Mouse (Mus musculus) kidney, adult 9 months (tissue): Measurements from ENCODE around the gene Gm10309.
"Not testable (repeated sequence)": the region's sequence is repeated elsewhere in the genome, so short reads cannot be mapped to it uniquely, and the experiment has no call there.

Experiments used
- DNase-seq: peaks from one replicate; pipeline ENCODE4 v3.0.0; 2022

The Gm10309 gene

DNA sequence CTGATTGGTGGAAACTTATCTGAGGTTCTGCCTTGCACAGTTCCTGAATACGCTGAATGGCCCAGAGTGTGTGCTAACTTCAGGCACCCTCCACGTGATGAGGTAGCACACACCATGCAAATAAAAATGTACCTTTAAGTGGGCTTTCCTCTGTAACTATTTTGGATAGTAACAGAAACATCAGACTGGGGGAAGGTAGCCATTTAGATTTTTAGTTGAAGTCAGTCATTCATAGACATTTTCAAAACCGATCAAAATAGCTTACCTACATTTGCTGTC, 3.1 kb upstream of the Gm10309 start:
- no peak for DNase-seq

- DNase-seq, result peak; percentile 70
Measured at GRCm38 (mm10) chr17:86507342-86508211, 2.5 kb upstream of the Gm10309 start.

GRCm38 (mm10) chr17:86506881-86507280, 1.8 kb upstream of the Gm10309 start:
- DNase-seq, result no peak

- DNase-seq, result no peak
Measured at GRCm38 (mm10) chr17:86503208-86503897, 1.7 kb downstream of the Gm10309 start.

DNA sequence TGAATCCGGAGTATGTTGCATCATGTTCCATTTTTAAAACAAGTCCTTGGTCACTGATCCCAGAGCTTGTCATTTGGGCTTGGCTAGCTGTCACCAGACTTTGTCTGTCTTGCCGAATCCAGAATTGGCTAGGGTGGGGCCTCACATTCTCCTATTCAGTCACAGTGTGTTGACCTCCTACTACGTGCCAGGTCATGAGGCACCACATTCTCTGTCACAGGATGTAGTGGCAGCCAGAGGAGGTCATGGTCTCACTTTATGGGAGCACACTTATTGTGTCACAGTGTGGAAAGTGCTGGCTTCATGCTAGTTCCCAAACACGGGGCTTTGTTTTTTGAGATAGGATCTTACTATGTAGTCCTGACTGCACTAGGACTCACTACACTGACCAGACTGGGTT, 3.6 kb downstream of the Gm10309 start:
- no peak for DNase-seq

- DNase-seq, result peak; percentile 74
Measured at GRCm38 (mm10) chr17:86499359-86500045, 5.5 kb downstream of the Gm10309 start.

GRCm38 (mm10) chr17:86497302-86497701, 7.7 kb downstream of the Gm10309 start:
- DNase-seq, result no peak

GRCm38 (mm10) chr17:86496123-86496771, 8.8 kb downstream of the Gm10309 start:
- peak; percentile 58 for DNase-seq

- DNase-seq, result no peak
Measured at GRCm38 (mm10) chr17:86494895-86495294, 10.1 kb downstream of the Gm10309 start.

GRCm38 (mm10) chr17:86494494-86494893, 10.5 kb downstream of the Gm10309 start:
- no peak for DNase-seq

DNA sequence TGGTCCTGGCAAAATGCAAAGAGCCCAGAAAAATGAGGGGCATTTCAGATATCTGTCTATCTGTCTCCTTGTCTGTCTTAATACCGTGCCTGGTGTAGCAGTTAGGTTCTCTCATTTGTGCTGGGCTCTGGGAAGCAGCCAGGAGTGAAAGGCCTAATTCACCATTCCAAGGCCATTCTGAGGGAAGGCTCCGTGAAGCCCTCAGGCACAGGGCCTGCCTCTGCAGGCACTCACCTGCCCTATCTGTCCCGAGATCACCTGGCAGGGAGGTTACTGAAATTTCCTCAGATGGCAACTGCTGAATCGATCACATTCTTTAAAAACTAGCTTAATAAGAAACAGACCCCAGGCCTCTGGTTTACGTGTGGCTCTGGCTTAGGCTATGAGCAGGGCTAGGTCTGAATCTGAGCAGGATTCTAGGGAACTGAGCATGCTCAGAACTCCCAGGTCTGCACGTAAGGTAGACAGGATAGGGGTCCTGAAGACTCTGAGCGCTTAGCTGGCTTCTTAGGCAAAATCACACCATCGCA, 11.1 kb downstream of the Gm10309 start:
- peak; percentile 30 for DNase-seq

GRCm38 (mm10) chr17:86492376-86492775, 12.7 kb downstream of the Gm10309 start:
- no peak for DNase-seq

DNA sequence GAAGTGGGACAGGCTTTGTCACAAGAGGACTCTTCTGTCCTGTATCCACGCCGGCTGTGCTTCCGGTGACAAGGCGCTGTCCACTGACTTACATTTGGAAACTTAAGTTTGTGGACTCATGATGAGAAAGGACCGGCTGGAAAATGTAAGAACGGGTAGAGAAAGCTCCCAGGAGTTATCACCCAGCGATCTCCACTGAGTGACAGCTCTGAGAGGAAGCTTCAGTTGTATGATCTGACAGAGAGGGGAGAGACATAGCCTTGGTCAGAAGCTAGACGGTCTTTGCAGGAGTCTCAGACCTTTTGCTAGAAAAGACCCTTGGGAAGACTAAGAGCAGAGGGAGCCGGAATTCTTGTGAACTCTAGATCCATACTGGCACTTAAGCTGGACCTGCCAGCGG, 15.2 kb downstream of the Gm10309 start:
- DNase-seq, result no peak

DNA sequence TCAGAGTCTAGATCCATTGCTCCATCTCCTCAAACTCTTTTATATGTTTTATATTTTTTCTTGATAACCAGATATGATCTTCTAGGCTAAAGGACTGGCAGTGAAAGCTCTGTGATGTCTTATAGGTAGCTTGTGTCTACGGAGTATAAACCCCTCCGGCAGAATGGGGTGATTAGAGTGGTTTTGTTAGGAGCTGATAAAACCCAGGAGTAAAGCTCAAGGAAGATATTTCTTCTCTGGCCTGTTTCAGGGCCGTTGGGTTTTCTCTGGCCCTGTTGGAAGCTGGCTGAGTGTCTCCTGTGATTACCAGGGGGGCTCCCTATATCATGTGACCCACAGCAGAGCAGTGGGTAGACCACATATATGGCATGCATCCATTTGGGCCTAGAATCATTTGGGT, 17.6 kb downstream of the Gm10309 start:
- no peak for DNase-seq

DNA sequence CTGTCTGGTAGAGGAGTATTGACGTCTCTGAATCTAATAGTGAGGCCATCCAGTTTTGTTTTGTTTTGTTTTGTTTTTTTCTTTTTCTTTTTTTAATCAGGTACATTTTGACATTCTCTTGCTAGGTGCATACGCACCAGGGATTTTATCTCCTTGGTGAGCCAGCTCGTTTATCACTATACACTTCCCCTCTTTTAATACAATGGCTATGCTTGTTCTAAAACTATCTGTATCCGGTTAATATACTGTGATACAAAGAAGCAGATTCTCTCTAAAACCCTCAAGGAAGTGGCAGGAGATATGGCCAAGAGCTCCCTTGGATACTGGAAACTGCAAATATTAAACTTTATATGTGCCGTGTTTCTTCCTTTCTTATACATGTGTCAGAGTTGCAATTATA, 18.4 kb downstream of the Gm10309 start:
- DNase-seq, result no peak

DNA sequence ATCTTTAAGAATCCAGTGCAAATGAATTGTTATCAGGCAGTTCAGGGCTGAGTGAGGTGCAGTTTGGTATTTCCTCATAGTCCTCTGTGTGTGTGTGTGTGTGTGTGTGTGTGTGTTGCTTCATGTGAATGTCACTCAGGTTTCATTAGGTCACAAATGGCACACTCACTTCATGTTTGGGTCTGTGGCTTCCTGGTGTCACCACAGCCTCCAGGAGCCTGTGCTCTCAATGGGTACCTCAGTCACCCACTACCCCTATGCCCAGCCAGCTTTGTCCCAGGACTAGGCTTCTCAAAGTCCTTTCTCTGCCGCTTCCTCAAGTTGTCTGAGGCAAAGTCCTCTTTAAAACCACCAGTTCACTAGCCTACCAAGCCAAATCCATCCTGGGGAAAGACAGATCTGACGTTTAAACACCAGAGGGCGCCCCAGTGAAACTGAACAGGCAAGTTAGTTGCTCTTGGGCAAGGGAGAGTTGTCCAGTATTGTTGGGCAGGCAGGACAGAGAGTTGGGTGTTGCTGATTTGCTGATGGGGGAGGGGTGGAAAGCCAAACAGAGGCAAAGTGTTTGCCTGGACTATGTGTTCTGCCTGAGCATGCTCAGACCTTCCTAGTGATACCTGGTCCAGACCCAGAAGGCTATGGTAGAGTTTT, 20.8 kb downstream of the Gm10309 start:
- peak; percentile 93 for DNase-seq

DNA sequence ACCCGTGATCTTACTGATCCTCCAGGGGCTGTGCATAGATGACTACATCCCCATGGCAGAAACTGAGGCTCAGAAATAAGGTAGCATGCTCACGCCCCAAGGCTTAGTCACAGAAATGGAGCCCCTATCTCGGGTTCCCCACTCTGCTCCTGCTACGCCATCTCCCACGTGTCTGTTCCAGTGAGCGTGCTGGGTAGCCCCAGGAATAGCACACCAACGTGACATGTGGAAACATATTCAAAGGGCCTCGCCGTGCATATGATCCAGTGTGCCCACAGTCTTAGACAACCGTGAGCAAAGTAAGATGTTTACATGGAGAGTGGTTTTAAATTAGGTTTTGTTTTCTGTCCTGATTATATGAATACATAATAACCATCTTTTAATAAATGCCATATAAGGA, 22.4 kb downstream of the Gm10309 start:
- no peak for DNase-seq

GRCm38 (mm10) chr17:86479406-86479805, 25.6 kb downstream of the Gm10309 start:
- no peak for DNase-seq

GRCm38 (mm10) chr17:86477401-86477800, 27.6 kb downstream of the Gm10309 start:
- not testable (repeated sequence) for DNase-seq

DNA sequence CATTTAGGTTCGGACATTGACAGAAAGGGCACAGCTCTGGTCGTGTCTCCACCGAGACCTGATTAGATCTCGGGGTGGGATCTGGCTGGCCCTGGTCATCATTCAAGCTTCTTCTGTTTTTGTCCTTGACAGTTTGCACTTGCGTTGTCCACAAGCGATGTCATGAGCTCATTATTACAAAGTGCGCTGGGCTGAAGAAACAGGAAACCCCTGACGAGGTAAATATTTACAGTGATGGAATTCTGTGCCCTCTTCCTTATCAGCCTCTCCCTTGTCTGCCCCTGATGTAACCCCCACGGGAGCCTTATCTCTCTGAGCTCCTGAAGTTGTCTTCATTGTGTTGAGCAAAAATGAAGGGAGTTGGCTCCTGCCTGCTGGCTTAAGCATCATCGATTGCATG, 28.4 kb downstream of the Gm10309 start:
- DNase-seq, result no peak

- DNase-seq, result peak; percentile 83
Measured at GRCm38 (mm10) chr17:86471684-86472083, 33.3 kb downstream of the Gm10309 start.

DNA sequence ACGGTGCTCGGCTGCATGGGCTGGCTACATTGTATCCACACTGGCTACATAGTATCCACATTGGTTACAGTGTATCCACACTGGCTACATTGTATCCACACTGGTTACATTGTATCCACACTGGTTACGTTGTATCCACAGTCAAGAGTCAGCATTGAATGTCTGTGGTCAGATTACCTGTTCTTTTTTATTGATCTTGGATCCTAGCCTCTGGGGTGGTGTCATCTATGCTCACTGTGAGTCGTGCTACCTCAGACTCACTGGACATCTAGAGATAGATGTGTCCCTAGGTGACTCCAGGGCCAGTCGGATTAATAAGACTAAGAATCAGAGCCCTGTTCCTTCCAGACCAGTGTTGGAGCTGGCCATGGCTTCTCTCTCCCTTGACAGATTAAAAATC, 34.9 kb downstream of the Gm10309 start:
- DNase-seq, result no peak

DNA sequence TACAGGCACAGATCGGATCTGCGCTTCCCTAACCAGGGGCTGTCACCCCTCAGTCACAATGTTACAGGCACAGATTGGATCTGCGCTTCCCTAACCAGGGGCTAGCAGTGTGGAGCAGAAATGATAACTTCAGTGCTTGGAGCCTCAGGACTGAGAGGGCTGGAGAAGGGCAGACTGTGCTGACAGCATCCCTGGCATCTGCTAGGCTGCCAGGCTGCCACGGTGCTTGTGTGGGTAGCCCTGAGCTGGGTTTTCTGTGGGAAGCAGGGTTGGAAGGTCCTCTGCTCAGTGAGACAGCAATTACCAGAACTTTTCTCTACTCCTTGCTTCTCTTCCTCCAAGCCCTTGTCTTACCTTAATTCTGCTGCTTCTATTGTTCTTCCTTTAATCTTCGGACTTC, 37.1 kb downstream of the Gm10309 start:
- DNase-seq, result no peak
